Mouse (Mus musculus) midbrain, embryonic 13.5 days (tissue): ENCODE data around the gene 4930435E12Rik. TPM values are rescaled to one million over a fixed set of nuclear protein-coding genes. Genes with fewer than 3 reads are reported as not detected.
"Not testable (repeated sequence)": the region's sequence is repeated elsewhere in the genome, so short reads cannot be mapped to it uniquely, and the experiment has no call there.

Experiments used
- ATAC-seq: fragments of 200-750 bp; cut with Nextera tagmentation; 2 replicates; pipeline ENCODE4 v1.8.0; 2017; ENCODE audit warnings: mild to moderate bottlenecking, moderate TSS enrichment, moderate library complexity
- H3K27ac ChIP-seq: fragments of 300-500 bp; sonication (generic); 2 replicates; pipeline ENCODE4 v1.5.1; 2015; ENCODE audit warnings: inconsistent platforms, mild to moderate bottlenecking, moderate library complexity
- H3K27me3 ChIP-seq: fragments of 300-500 bp; sonication (generic); 2 replicates; pipeline ENCODE4 v1.6.1; 2015; ENCODE audit warnings: mild to moderate bottlenecking, inconsistent platforms
- H3K36me3 ChIP-seq: fragments of 300-500 bp; sonication (generic); 2 replicates; pipeline ENCODE4 v1.6.1; 2015; ENCODE audit warnings: mild to moderate bottlenecking, inconsistent platforms
- H3K4me1 ChIP-seq: fragments of 300-500 bp; sonication (generic); replicated peaks from 2 replicates; pipeline ENCODE4 v1.6.1; 2015; ENCODE audit warnings: inconsistent platforms
- H3K4me2 ChIP-seq: fragments of 300-500 bp; sonication (generic); replicated peaks from 2 replicates; pipeline ENCODE4 v1.6.1; 2015; ENCODE audit warnings: moderate library complexity, mild to moderate bottlenecking, inconsistent platforms
- H3K4me3 ChIP-seq: fragments of 300-500 bp; sonication (generic); replicated peaks from 2 replicates; pipeline ENCODE4 v1.5.1; 2015; ENCODE audit warnings: mild to moderate bottlenecking, inconsistent platforms
- H3K9ac ChIP-seq: fragments of 300-500 bp; sonication (generic); replicated peaks from 2 replicates; pipeline ENCODE4 v1.6.1; 2015; ENCODE audit warnings: mild to moderate bottlenecking, inconsistent platforms
- H3K9me3 ChIP-seq: fragments of 300-500 bp; sonication (generic); 2 replicates; pipeline ENCODE4 v1.6.1; 2016; ENCODE audit warnings: mild to moderate bottlenecking, inconsistent platforms
- WGBS: fragments of 180-500 bp; shearing (Covaris S2); methylation state at CpG from one replicate; pipeline ENCODE4 v1.1.7; 2015; 5-methylcytosine and 5-hydroxymethylcytosine counted together
- polyA plus RNA-seq: library from polyadenylated mRNA; unstranded; fragments of >200 nt; fragmentation: Nextera tagmentation; extraction: Ambion mirVana; gene quantifications from 2 replicates; pipeline ENCODE4 v1.2.1, GENCODE M21; 2015

4930435E12Rik gene
- polyA plus RNA-seq = not detected in 2 replicates

DNA sequence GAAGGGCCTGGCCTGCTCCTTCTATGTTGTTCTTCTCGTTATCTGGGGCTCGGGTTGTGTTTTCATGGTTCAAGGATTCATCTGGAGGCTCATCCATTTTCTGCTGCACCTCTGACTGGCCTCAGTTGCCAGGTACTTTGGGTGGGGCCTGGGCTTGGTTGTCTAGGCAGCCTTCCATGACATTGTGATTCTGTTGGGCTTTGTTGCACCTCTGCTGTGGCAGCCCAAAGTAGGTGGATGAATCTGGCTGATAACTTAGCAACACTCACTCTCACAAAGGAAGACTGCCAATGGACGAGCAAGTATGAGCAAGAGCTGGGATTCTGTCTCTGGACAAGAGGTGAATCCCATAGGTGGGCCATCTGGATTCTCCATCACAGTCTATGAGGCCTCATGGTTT is at the start of gene 4930435E12Rik:
4930435E12Rik (minus strand) TSS at position 101 of the 400 bp plus-strand sequence.
- no peak within 1 kb of the TSS for H3K4me3 ChIP-seq
- no peak within 1 kb of the TSS for H3K9ac ChIP-seq
- no peaks in the 10 kb centered on the region for H3K27me3 ChIP-seq
- WGBS = 89% methylated on average over 3 of the region's 3 CpGs
- no peak within 1 kb of the TSS for H3K4me2 ChIP-seq
- no peak within 1 kb of the TSS for H3K27ac ChIP-seq
- no peaks in the 10 kb centered on the region for H3K36me3 ChIP-seq
- H3K4me1 ChIP-seq = no peaks in the 10 kb centered on the region
- no peaks in the 10 kb centered on the region for H3K9me3 ChIP-seq
- no peak for ATAC-seq

GRCm38 (mm10) chr16:38874481-38874880 is 45.9 kb upstream of the 4930435E12Rik start:
- no peak for ATAC-seq
- Histone ChIP-seq H3K4me2 (no peak overlapping the region), H3K4me3 (no peak overlapping the region), H3K9ac (no peak overlapping the region), H3K27me3 (no peaks in the 10 kb centered on the region), H3K9me3 (no peaks in the 10 kb centered on the region), H3K4me1 (no peaks in the 10 kb centered on the region), H3K27ac (no peak overlapping the region), H3K36me3 (no peaks in the 10 kb centered on the region)
- 34% methylated on average over 4 of the region's 4 CpGs for WGBS

- H3K27ac ChIP-seq = no peak overlapping the region
- WGBS = 87% methylated on average over 4 of the region's 4 CpGs
- no peak overlapping the region for H3K4me2 ChIP-seq
- H3K9ac ChIP-seq = no peak overlapping the region
- H3K27me3 ChIP-seq = no peaks in the 10 kb centered on the region
- H3K4me3 ChIP-seq = no peak overlapping the region
- ATAC-seq = no peak
- no peaks in the 10 kb centered on the region for H3K4me1 ChIP-seq
- H3K36me3 ChIP-seq = no peaks in the 10 kb centered on the region
- no peaks in the 10 kb centered on the region for H3K9me3 ChIP-seq
Observed at GRCm38 (mm10) chr16:38873231-38873630, 44.7 kb upstream of the 4930435E12Rik start.

DNA sequence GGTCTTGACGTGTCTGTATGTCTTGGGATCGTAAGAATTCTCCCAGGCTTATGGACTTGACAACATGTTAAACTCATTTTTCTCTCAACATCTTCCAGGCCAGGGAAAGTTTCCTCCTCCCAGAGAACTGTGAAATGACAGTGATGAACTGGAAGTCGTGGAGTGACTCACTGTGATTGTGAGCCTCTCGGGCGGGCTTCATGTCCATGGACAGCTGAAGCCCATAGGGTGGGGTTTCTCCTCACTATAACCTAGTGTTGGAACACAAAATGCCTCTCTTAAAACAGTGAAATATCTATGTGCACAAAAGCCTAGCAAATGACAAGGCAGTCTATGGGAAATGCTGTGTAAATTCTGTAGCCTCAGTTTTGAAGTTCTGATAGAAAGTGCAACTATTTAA is 35.8 kb upstream of the 4930435E12Rik start:
- Histone ChIP-seq H3K4me3 (no peak overlapping the region), H3K4me1 (no peaks in the 10 kb centered on the region), H3K9me3 (0 out of 2 replicates have a peak, but pooled peaks cover 4% of the 10 kb centered on the region), H3K36me3 (no peaks in the 10 kb centered on the region), H3K27me3 (no peaks in the 10 kb centered on the region), H3K9ac (no peak overlapping the region), H3K27ac (no peak overlapping the region), H3K4me2 (no peak overlapping the region)
- ATAC-seq = no peak
- 87% methylated on average over 5 of the region's 5 CpGs for WGBS

- Histone ChIP-seq H3K36me3 (no peaks in the 10 kb centered on the region), H3K27ac (no peak overlapping the region), H3K4me3 (no peak overlapping the region), H3K4me1 (no peaks in the 10 kb centered on the region), H3K27me3 (no peaks in the 10 kb centered on the region), H3K9me3 (no peaks in the 10 kb centered on the region), H3K4me2 (no peak overlapping the region), H3K9ac (no peak overlapping the region)
- ATAC-seq = no peak
- WGBS = 55% methylated on average over 6 of the region's 6 CpGs
Observed at GRCm38 (mm10) chr16:38860548-38860947, 32.0 kb upstream of the 4930435E12Rik start.

DNA sequence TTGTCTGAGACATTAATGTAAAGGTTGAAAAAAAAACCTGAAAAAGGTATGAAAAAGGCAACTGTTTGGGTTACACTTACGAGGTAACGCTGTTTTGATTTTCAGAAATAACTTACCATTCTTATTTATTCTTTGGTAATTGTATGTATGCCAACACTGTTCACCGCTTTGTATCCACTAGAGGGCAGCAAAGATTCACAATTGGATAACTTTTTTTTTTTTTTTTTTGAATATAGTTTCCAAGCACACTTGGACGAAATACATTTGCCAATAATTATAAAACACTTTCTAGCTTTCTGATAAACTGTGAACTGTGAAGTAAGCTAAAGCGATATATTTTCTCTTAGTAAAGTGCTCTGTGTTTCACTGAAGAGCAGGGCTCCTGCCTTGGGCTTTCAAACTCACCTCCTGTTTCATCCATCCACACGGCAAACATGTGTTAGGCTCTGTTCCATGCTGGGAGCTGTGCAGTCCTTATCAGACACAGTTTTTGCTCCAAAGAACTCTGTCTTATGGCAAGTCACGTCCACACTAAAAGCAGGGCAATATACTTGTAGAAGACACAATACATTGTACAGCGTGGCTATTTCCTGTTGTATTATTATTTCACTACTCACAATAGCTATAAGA is 29.7 kb upstream of the 4930435E12Rik start:
- no peaks in the 10 kb centered on the region for H3K27me3 ChIP-seq
- H3K9me3 ChIP-seq = no peaks in the 10 kb centered on the region
- H3K36me3 ChIP-seq = no peaks in the 10 kb centered on the region
- no peaks in the 10 kb centered on the region for H3K4me1 ChIP-seq
- H3K4me3 ChIP-seq = no peak overlapping the region
- 38% methylated on average over 8 of the region's 8 CpGs for WGBS
- no peak overlapping the region for H3K4me2 ChIP-seq
- ATAC-seq = no peak
- H3K9ac ChIP-seq = no peak overlapping the region
- H3K27ac ChIP-seq = no peak overlapping the region

- WGBS = 29% methylated on average over 8 of the region's 8 CpGs
- H3K4me2 ChIP-seq = no peak overlapping the region
- ATAC-seq = no peak
- H3K36me3 ChIP-seq = no peaks in the 10 kb centered on the region
- H3K27me3 ChIP-seq = no peaks in the 10 kb centered on the region
- no peak overlapping the region for H3K9ac ChIP-seq
- no peak overlapping the region for H3K4me3 ChIP-seq
- peaks cover 9% of the 10 kb centered on the region for H3K4me1 ChIP-seq
- no peak overlapping the region for H3K27ac ChIP-seq
- H3K9me3 ChIP-seq = no peaks in the 10 kb centered on the region
Observed at GRCm38 (mm10) chr16:38812521-38812920, 16.0 kb downstream of the 4930435E12Rik start.

GRCm38 (mm10) chr16:38810196-38810595 is 18.4 kb downstream of the 4930435E12Rik start:
- no peak for ATAC-seq
- 87% methylated on average over 5 of the region's 5 CpGs for WGBS
- H3K9ac ChIP-seq = no peak overlapping the region
- no peak overlapping the region for H3K27ac ChIP-seq
- no peaks in the 10 kb centered on the region for H3K36me3 ChIP-seq
- no peaks in the 10 kb centered on the region for H3K4me1 ChIP-seq
- no peaks in the 10 kb centered on the region for H3K27me3 ChIP-seq
- H3K4me2 ChIP-seq = no peak overlapping the region
- H3K9me3 ChIP-seq = no peaks in the 10 kb centered on the region
- no peak overlapping the region for H3K4me3 ChIP-seq

GRCm38 (mm10) chr16:38807796-38808195 is 20.8 kb downstream of the 4930435E12Rik start:
- 89% methylated on average over 5 of the region's 5 CpGs for WGBS
- H3K4me3 ChIP-seq, H3K9ac ChIP-seq, ATAC-seq, H3K4me1 ChIP-seq, H3K27me3 ChIP-seq, H3K4me2 ChIP-seq, H3K27ac ChIP-seq, H3K36me3 ChIP-seq, H3K9me3 ChIP-seq: not testable (repeated sequence)

- Histone ChIP-seq H3K27ac (no peak within 1 kb of the TSS), H3K4me3 (no peak within 1 kb of the TSS), H3K4me1 (no peaks in the 10 kb centered on the region), H3K36me3 (no peaks in the 10 kb centered on the region), H3K4me2 (no peak within 1 kb of the TSS), H3K27me3 (no peaks in the 10 kb centered on the region), H3K9ac (no peak within 1 kb of the TSS), H3K9me3 (no peaks in the 10 kb centered on the region)
- ATAC-seq = no peak
- WGBS = 51% methylated on average over 10 of the region's 10 CpGs
Observed at GRCm38 (mm10) chr16:38800091-38800490, 28.5 kb downstream of the 4930435E12Rik start, which contains the start of gene Upk1b. Upk1b (minus strand) TSS chr16:38800328.

DNA sequence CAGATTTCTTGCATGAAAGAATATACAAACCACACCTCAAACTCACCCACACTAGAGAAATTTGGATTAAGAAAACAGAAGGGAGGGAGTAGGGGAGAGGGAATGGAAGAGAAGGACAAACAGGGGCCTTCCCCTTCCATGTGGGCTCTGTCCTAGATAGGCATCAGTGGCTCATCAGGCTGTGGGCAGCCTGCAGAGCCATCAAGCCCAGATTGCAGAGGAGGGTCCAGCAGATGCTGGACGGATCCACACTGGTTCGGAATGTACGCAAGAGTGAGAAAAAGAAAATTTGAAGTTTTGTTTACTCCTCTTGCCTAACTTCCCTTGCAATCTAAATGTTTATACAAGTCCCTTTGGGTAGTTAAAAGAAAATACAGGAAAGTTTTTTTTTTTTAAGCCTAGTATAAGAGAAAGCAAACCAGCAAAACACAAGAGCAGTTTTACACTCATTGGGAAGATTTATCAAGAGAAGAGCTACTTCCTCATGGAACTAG is 29.5 kb downstream of the 4930435E12Rik start:
- Histone ChIP-seq H3K36me3 (no peaks in the 10 kb centered on the region), H3K4me2 (no peak overlapping the region), H3K27me3 (no peaks in the 10 kb centered on the region), H3K9ac (no peak overlapping the region), H3K9me3 (no peaks in the 10 kb centered on the region), H3K27ac (no peak overlapping the region), H3K4me3 (no peak overlapping the region), H3K4me1 (no peaks in the 10 kb centered on the region)
- 86% methylated on average over 3 of the region's 3 CpGs for WGBS
- no peak for ATAC-seq

GRCm38 (mm10) chr16:38793120-38793519 is 35.4 kb downstream of the 4930435E12Rik start:
- Histone ChIP-seq H3K4me2 (no peak overlapping the region), H3K9me3 (no peaks in the 10 kb centered on the region), H3K4me3 (no peak overlapping the region), H3K9ac (no peak overlapping the region), H3K4me1 (no peaks in the 10 kb centered on the region), H3K36me3 (no peaks in the 10 kb centered on the region), H3K27me3 (no peaks in the 10 kb centered on the region), H3K27ac (no peak overlapping the region)
- 84% methylated on average over 6 of the region's 6 CpGs for WGBS
- ATAC-seq = no peak

GRCm38 (mm10) chr16:38789966-38790365 is 38.6 kb downstream of the 4930435E12Rik start:
- WGBS = 90% methylated on average over 3 of the region's 3 CpGs
- Histone ChIP-seq H3K9ac (no peak overlapping the region), H3K4me2 (no peak overlapping the region), H3K4me1 (no peaks in the 10 kb centered on the region), H3K27ac (no peak overlapping the region), H3K27me3 (no peaks in the 10 kb centered on the region), H3K9me3 (no peaks in the 10 kb centered on the region), H3K4me3 (no peak overlapping the region), H3K36me3 (no peaks in the 10 kb centered on the region)
- ATAC-seq = no peak
